Mouse (Mus musculus): ENCODE data around the gene Ripk4. TPM values are rescaled to one million over a fixed set of nuclear protein-coding genes. Genes with fewer than 3 reads are reported as not detected.

Gene Ripk4
- polyA plus RNA-seq, 2 experiments: 8.3 to 20.3 TPM

DNA sequence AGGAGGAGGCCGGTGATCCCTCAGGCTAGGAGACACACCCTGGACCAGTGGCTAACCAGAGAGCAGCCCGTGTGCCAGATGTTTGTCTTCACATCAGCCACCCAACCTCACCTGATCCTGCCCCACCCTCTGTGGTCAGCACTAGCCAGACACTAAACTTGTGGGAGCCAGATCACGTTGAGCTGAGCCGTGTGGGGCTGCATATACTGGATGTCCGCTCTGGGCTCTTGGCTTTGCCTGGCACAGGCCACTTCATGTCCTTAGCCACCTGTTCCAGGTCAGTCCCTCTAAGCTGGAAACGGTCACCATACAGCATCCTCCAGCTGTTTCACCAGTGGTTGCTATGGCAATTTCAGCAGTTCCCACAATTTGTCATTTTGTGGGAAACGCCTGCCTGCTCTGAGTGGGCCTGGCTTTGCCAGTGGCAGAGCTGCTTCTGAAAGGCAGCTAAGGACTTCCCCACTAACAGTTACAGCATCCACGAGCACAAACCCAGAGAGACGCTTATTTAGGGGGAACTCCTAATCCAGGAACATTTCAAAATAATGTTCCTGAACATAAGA is 28.7 kb downstream of the Ripk4 start:
- ATAC-seq (ENCODE audit: low FRiP score, low read depth): no peak
- DNase-seq (ENCODE audit: low spot score): no peak
- 51% methylated on average over 9 of the region's 9 CpGs for WGBS

DNA sequence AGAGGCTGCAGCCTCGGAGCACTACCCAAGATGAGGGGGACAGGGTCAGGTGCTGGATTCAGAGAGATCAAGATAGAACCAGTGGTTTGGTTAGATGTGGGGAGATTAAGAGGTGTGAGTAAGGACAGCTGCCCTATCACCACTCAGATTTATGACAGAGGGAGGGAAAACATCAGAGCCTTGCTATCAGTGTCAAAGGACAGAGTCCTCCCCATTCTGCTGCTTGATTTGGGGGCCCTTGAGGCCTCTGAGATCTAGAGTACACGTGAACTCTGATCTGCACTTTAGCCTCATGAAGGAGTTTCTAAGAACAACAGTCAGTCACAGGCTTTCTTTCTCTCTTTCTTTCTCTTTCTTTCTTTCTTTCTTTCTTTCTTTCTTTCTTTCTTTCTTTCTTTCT is 30.0 kb downstream of the Ripk4 start:
- no peak for DNase-seq (ENCODE audit: low spot score)

More for the DNA sequence above, 28.7 kb downstream of the Ripk4 start:
- Histone ChIP-seq H3K4me1 (ENCODE audit: control insufficient read depth, insufficient read depth, low read length) (no peaks in the 10 kb centered on the region), H3K4me2 (replicated peaks; ENCODE audit: low read depth, low read length, severe bottlenecking) (no peak overlapping the region), H3K9me3 (ENCODE audit: control insufficient read depth, low read length) (no peaks in the 10 kb centered on the region), H3K27me3 (ENCODE audit: control insufficient read depth, insufficient read depth, low read length) (no peaks in the 10 kb centered on the region), H3K9ac (ENCODE audit: low read depth, low read length, severe bottlenecking) (no peak overlapping the region), H3K27ac (replicated peaks; ENCODE audit: low read depth, low read length) (no peak overlapping the region), H3K36me3 (ENCODE audit: control insufficient read depth, insufficient read depth, low read length) (no peaks in the 10 kb centered on the region), H3K4me3 (replicated peaks; ENCODE audit: low read length) (no peak overlapping the region)
- TF ChIP-seq POLR2A (IDR thresholded peaks at IDR 0.05; ENCODE audit: borderline replicate concordance, extremely low read depth, insufficient read depth, insufficient read length): no peak

DNA sequence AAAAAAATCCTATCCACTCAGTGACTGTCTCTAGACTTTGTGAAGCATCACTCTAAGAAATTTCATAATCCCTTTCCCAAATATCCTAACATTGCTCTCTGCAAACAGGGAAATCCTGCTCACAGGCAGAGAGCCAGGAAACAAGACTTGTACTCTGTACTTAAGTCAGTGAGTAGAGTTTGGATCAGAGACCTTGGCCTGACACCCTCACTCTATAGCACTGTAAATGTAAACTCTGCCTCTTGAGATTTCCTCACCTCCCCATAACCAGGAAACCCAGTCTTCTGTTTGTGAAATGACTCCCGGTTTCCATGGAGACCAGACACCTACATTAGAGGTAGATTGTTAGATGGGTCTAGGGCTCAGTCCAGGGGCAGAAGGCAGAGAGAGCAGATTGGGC is 33.3 kb downstream of the Ripk4 start:
- Histone ChIP-seq H3K27me3 (ENCODE audit: control insufficient read depth, insufficient read depth, low read length) (no peaks in the 10 kb centered on the region), H3K4me1 (ENCODE audit: control insufficient read depth, insufficient read depth, low read length) (no peaks in the 10 kb centered on the region), H3K27ac (replicated peaks; ENCODE audit: low read depth, low read length) (no peak overlapping the region), H3K4me2 (replicated peaks; ENCODE audit: low read depth, low read length, severe bottlenecking) (no peak overlapping the region), H3K9me3 (ENCODE audit: control insufficient read depth, low read length) (no peaks in the 10 kb centered on the region), H3K4me3 (replicated peaks; ENCODE audit: low read length) (no peak overlapping the region), H3K9ac (ENCODE audit: low read depth, low read length, severe bottlenecking) (no peak overlapping the region), H3K36me3 (ENCODE audit: control insufficient read depth, insufficient read depth, low read length) (no peaks in the 10 kb centered on the region)
- no peak for TF ChIP-seq POLR2A (IDR thresholded peaks at IDR 0.05; ENCODE audit: borderline replicate concordance, extremely low read depth, insufficient read depth, insufficient read length)
- DNase-seq (ENCODE audit: low spot score) (no peak), ATAC-seq (ENCODE audit: low FRiP score, low read depth) (no peak)
- 67% methylated on average over 1 of the region's 1 CpGs for WGBS

More for the DNA sequence above, 30.0 kb downstream of the Ripk4 start:
- 57% methylated on average over 2 of the region's 2 CpGs for WGBS
- H3K4me3 ChIP-seq (replicated peaks; ENCODE audit: low read length): no peak overlapping the region
- H3K4me2 ChIP-seq (replicated peaks; ENCODE audit: low read depth, low read length, severe bottlenecking): no peak overlapping the region
- H3K27me3 ChIP-seq (ENCODE audit: control insufficient read depth, insufficient read depth, low read length): no peaks in the 10 kb centered on the region
- H3K36me3 ChIP-seq (ENCODE audit: control insufficient read depth, insufficient read depth, low read length): no peaks in the 10 kb centered on the region
- no peak for ATAC-seq (ENCODE audit: low FRiP score, low read depth)
- H3K27ac ChIP-seq (replicated peaks; ENCODE audit: low read depth, low read length): no peak overlapping the region
- no peaks in the 10 kb centered on the region for H3K9me3 ChIP-seq (ENCODE audit: control insufficient read depth, low read length)
- TF ChIP-seq POLR2A (IDR thresholded peaks at IDR 0.05; ENCODE audit: borderline replicate concordance, extremely low read depth, insufficient read depth, insufficient read length): no peak
- H3K4me1 ChIP-seq (ENCODE audit: control insufficient read depth, insufficient read depth, low read length): no peaks in the 10 kb centered on the region
- H3K9ac ChIP-seq (ENCODE audit: low read depth, low read length, severe bottlenecking): no peak overlapping the region

DNA sequence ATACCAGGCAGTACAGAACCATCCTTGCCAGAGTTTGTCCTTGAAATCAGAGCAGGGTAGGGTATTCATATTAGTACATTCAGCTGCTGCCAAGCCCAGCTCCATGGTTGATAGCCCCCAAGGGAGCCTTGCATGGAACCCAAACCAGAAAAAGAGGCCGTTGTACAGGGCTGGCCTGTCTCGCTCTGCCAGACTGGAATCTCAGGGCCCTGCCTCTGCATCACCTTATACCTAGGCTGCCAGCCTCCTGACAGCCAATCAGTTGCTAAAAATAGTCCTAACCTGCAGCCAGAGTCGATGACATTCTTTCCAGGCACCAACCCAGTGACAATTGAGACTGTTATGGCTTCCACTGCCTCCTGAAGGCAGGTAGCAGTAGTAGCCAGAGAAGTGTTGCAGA is 37.2 kb downstream of the Ripk4 start:
- DNase-seq (ENCODE audit: low spot score): no peak
- no peak overlapping the region for H3K4me2 ChIP-seq (replicated peaks; ENCODE audit: low read depth, low read length, severe bottlenecking)
- no peak overlapping the region for H3K27ac ChIP-seq (replicated peaks; ENCODE audit: low read depth, low read length)
- TF ChIP-seq POLR2A (IDR thresholded peaks at IDR 0.05; ENCODE audit: borderline replicate concordance, extremely low read depth, insufficient read depth, insufficient read length): no peak
- H3K4me3 ChIP-seq (replicated peaks; ENCODE audit: low read length): no peak overlapping the region
- H3K36me3 ChIP-seq (ENCODE audit: control insufficient read depth, insufficient read depth, low read length): no peaks in the 10 kb centered on the region
- H3K4me1 ChIP-seq (ENCODE audit: control insufficient read depth, insufficient read depth, low read length): no peaks in the 10 kb centered on the region
- WGBS: 46% methylated on average over 3 of the region's 3 CpGs
- no peak overlapping the region for H3K9ac ChIP-seq (ENCODE audit: low read depth, low read length, severe bottlenecking)
- no peaks in the 10 kb centered on the region for H3K27me3 ChIP-seq (ENCODE audit: control insufficient read depth, insufficient read depth, low read length)
- no peak for ATAC-seq (ENCODE audit: low FRiP score, low read depth)
- no peaks in the 10 kb centered on the region for H3K9me3 ChIP-seq (ENCODE audit: control insufficient read depth, low read length)

DNA sequence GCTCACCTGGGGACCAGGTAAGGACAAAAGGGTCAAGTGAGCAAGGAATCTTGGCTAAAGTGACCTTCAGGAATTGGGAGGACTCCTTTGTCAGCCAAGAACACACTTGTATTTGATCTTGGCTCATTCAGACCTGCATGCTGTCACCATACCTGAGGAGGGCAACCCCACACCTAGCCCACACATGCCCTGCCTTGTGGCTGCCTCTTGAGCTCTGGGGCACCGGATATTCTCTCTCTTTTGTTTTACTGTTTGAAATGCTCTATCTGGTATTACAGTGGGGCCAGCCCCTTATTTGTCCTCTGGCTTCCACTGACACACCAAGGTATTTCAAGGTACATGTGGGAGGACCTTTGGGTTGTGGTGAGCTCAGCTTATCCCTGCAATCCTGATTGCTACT is 43.5 kb downstream of the Ripk4 start:
- TF ChIP-seq POLR2A (IDR thresholded peaks at IDR 0.05; ENCODE audit: borderline replicate concordance, extremely low read depth, insufficient read depth, insufficient read length): no peak
- Histone ChIP-seq H3K4me2 (replicated peaks; ENCODE audit: low read depth, low read length, severe bottlenecking) (no peak overlapping the region), H3K4me3 (replicated peaks; ENCODE audit: low read length) (no peak overlapping the region), H3K27me3 (ENCODE audit: control insufficient read depth, insufficient read depth, low read length) (no peaks in the 10 kb centered on the region), H3K9ac (ENCODE audit: low read depth, low read length, severe bottlenecking) (no peak overlapping the region), H3K36me3 (ENCODE audit: control insufficient read depth, insufficient read depth, low read length) (no peaks in the 10 kb centered on the region), H3K4me1 (ENCODE audit: control insufficient read depth, insufficient read depth, low read length) (no peaks in the 10 kb centered on the region), H3K27ac (replicated peaks; ENCODE audit: low read depth, low read length) (no peak overlapping the region), H3K9me3 (ENCODE audit: control insufficient read depth, low read length) (no peaks in the 10 kb centered on the region)
- ATAC-seq (ENCODE audit: low FRiP score, low read depth): no peak
- 89% methylated on average over 1 of the region's 1 CpGs for WGBS
- DNase-seq (ENCODE audit: low spot score): no peak
